Mouse (Mus musculus): ENCODE measurements around the gene Otub2. TPM values are rescaled to one million over a fixed set of nuclear protein-coding genes. Genes with fewer than 3 reads are reported as not detected.

Otub2 gene
- polyA plus RNA-seq (2014; fragmentation: Illumina TruSeq; extraction: RNeasy Lipid Tissue Mini Kit (QIAGEN cat#74804); ENCODE audit: low read depth, low replicate concordance), result 10.4 TPM

GRCm38 (mm10) chr12:103388505-103389347, at the start of gene Otub2:
Gene Otub2 (plus strand): TSS chr12:103388682.

DNA sequence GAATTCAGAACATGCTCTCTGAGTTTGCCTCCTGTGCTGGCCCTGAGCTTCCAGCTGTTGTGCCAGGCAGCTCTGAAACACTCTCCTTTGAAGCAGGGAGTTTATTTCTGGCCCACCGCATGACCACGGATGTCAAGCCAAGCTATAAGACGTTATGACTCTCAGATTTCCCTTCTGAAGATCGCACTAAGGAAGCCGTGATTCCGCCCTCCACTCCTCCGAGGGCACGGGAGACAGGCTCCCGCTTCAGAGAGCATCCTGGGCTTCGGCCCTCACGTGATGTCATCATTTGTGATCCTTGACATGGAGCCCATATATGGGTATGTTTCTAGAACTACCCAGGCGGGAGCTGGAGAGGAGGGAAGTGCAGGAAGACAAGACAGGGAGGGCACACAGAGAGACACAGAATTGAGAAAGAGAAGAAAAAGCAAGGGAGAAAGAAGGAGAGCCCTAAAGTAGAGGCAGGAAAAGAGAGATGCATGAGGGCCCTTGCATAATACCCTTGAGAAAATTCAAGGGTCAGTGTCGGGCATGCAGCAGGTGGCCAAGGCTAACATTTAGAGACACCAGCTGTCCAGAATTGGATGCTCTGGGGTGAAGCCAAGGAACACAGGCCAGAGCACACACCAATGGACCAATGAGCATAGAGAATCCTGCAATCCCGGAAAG, 32.6 kb upstream of the Otub2 start, which contains the start of gene Asb2:
Gene Asb2 (minus strand): TSS at position 256 of the 669 bp plus-strand sequence.

DNA sequence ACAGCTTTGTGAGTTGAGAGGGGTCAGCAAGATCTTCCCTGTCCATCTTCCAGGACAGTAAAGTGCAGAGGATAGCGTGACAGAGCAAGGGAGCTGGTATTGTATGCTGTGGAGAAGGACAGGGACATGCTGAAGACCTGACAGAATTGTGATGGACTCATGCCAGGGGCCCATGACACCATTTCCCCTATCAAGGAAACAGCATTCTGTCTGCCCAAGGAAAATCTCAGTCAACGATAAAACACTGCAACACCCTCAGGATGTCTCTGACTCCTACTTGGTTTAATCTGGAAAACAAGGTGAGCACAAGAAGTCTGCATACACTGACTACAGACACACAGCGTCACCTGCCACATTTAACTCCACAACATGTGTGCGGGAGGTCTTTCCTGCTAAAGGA, 19.2 kb downstream of the Otub2 start, which contains the start of gene 9330161L09Rik:
Gene 9330161L09Rik (minus strand): TSS at position 101 of the 400 bp plus-strand sequence.

DNA sequence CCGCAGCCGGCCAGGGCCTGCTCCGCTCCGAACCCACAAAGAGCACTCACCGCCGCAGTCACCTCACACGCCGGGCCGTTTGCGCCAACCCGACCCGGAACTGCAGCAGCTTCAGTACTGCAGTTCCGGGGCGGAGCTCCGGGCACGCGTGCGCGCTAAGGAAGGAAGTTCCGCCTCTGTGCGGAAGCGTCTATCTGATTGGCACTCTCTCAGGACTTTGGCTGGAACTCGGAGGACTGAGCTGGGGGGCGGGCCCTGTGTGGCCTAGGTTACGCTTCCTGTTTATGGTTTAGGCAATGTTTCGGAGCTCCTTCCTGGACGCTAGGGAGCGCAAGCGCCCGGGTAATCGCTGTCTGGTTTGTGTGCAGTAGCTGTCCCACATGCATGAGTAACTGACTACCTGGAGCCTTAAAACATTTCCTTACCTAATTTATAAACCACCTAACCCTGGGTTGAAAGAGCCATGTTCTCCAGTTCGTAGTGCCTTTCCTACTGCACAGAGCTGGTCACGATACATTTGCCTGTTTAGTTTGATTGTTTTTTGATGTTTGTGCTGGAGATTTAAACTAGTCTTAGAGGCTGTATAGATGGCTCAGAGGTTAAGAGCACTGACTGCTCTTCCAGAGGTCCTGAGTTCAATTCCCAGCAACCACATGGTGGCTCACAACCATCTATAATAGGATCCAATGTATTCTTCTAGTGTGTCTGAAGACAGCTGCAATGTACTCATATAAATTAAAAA, 37.4 kb downstream of the Otub2 start, which contains the start of gene Ddx24:
Gene Ddx24 (minus strand): TSS at position 102 of the 742 bp plus-strand sequence.

GRCm38 (mm10) chr12:103433986-103434731, 45.7 kb downstream of the Otub2 start, which contains the start of gene Ifi27:
Gene Ifi27 (plus strand): TSS chr12:103434211.

DNA sequence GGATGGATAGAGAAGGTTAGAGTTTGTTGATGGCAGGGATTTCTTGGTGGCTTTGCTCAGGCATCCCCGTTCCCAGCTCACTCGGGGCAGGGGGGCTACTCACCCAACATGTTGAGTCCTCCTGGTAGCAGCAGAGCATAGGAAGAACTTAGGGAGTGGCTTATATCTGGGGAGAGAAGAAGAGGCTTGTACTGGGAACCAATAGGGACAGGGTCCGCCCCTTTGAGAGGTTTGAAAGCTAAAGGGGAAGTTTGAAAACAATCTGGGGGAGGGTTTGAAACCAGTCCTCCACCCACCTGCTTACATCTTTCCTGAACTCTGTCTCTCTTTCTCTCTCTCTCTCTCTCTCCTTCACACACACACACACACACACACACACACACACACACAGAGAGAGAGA, 55.0 kb downstream of the Otub2 start, which contains the start of gene Ifi27l2a:
Gene Ifi27l2a (minus strand): TSS at position 157 of the 400 bp plus-strand sequence.

Other genes starting within 250 kb of the Otub2 start
- 0.37 TPM for gene Prima1, start 146.5 kb upstream of the Otub2 start, polyA plus RNA-seq (2014; fragmentation: Illumina TruSeq; extraction: RNeasy Lipid Tissue Mini Kit (QIAGEN cat#74804); ENCODE audit: low read depth, low replicate concordance)
- 0.51 TPM for gene Fam181a, start 77.7 kb upstream of the Otub2 start, polyA plus RNA-seq (2014; fragmentation: Illumina TruSeq; extraction: RNeasy Lipid Tissue Mini Kit (QIAGEN cat#74804); ENCODE audit: low read depth, low replicate concordance)
- 7.5 TPM for gene Asb2, start 32.7 kb upstream of the Otub2 start, polyA plus RNA-seq (2014; fragmentation: Illumina TruSeq; extraction: RNeasy Lipid Tissue Mini Kit (QIAGEN cat#74804); ENCODE audit: low read depth, low replicate concordance)
- not detected for gene 9330161L09Rik, start 19.1 kb downstream of the Otub2 start, polyA plus RNA-seq (2014; fragmentation: Illumina TruSeq; extraction: RNeasy Lipid Tissue Mini Kit (QIAGEN cat#74804); ENCODE audit: low read depth, low replicate concordance)
- gene Ddx24, start 37.1 kb downstream of the Otub2 start, polyA plus RNA-seq (2014; fragmentation: Illumina TruSeq; extraction: RNeasy Lipid Tissue Mini Kit (QIAGEN cat#74804); ENCODE audit: low read depth, low replicate concordance), result 65.3 TPM
- gene Ifi27, start 45.5 kb downstream of the Otub2 start, polyA plus RNA-seq (2014; fragmentation: Illumina TruSeq; extraction: RNeasy Lipid Tissue Mini Kit (QIAGEN cat#74804); ENCODE audit: low read depth, low replicate concordance), result 292 TPM
- gene Ifi27l2a, start 55.0 kb downstream of the Otub2 start, polyA plus RNA-seq (2014; fragmentation: Illumina TruSeq; extraction: RNeasy Lipid Tissue Mini Kit (QIAGEN cat#74804); ENCODE audit: low read depth, low replicate concordance), result 1,280 TPM
- not detected for gene Ifi27l2b, start 68.5 kb downstream of the Otub2 start, polyA plus RNA-seq (2014; fragmentation: Illumina TruSeq; extraction: RNeasy Lipid Tissue Mini Kit (QIAGEN cat#74804); ENCODE audit: low read depth, low replicate concordance)
- 3.9 TPM for gene Ppp4r4, start 143.6 kb downstream of the Otub2 start, polyA plus RNA-seq (2014; fragmentation: Illumina TruSeq; extraction: RNeasy Lipid Tissue Mini Kit (QIAGEN cat#74804); ENCODE audit: low read depth, low replicate concordance)
- not detected for gene Serpina10, start 242.8 kb downstream of the Otub2 start, polyA plus RNA-seq (2014; fragmentation: Illumina TruSeq; extraction: RNeasy Lipid Tissue Mini Kit (QIAGEN cat#74804); ENCODE audit: low read depth, low replicate concordance)